ENCODE assay signal across 8 mouse cellular contexts in the genomic region with DNA sequence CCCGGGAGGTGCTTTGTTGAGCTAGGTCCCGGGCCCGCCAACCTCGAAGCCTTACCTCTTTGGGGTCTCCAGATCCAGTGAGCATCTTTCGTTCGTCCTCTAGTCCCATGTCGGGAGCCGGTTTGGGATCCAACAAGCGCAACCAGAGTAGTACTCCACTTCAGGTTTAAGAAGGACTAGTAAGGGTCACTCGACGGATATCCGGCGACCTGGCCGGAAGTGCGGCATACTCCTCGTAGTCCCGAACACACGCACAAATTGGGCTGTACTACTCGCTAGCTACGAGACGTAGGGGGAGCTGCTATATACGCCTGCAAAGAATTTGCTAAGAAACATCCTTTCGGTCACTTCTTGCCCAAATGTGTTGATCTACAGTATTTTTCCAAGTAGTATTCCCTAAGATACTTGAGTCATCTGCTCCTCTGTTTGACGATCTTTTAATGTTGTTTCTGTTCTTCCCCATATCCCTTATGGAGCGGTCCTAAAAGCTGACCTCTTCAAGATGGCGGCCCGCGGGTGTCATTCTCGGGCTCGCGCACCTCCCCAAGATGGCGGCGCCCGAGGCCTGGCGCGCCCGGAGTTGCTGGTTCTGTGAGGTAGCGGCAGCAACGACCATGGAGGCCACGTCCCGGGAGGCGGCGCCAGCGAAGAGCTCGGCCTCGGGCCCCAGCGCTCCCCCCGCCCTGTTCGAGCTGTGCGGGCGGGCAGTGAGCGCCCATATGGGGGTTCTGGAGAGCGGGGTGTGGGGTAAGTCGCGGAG. TPM values are rescaled to one million over a fixed set of nuclear protein-coding genes. Genes with fewer than 3 reads are reported as not detected.
A peak's percentile ranks its signal among the peaks of the same experiment; 100 is the strongest.
DNase-seq lines count a peak whose midpoint lies in the region; ATAC-seq and TF ChIP-seq lines count a peak whose summit lies in the region.

A gene (minus strand): TSS at position 211 of the 760 bp plus-strand sequence.
A gene (plus strand): TSS at position 409 of the 760 bp plus-strand sequence.

- H3K9me3 ChIP-seq in E14TG2a.4 (ENCODE audit: low read length), result no peaks in the 10 kb centered on the region
- no peaks in the 10 kb centered on the region for H3K9me3 ChIP-seq in forebrain, embryonic 12.5 days
- H3K9me3 ChIP-seq in heart, postnatal 0 days (replicated peaks; ENCODE audit: control insufficient read depth, low read length), result no peaks in the 10 kb centered on the region
- H3K9me3 ChIP-seq in liver, embryonic 16.5 days (replicated peaks; ENCODE audit: control insufficient read depth, low read length), result no peaks in the 10 kb centered on the region
- no peaks in the 10 kb centered on the region for H3K9me3 ChIP-seq in neural tube, embryonic 13.5 days

- peak within 1 kb of the TSS; percentile 92 for H3K4me2 ChIP-seq in forebrain, embryonic 12.5 days
- peak within 1 kb of the TSS; percentile 85 for H3K4me2 ChIP-seq in heart, postnatal 0 days (ENCODE audit: low read depth, low read length)
- peak within 1 kb of the TSS; percentile 83 for H3K4me2 ChIP-seq in liver, embryonic 16.5 days (ENCODE audit: low read depth, low read length)
- peak within 1 kb of the TSS; percentile 94 for H3K4me2 ChIP-seq in neural tube, embryonic 13.5 days

- peaks cover 54% of the 10 kb centered on the region for H3K4me1 ChIP-seq in E14TG2a.4 (replicated peaks; ENCODE audit: low read depth, low read length)
- peaks cover 32% of the 10 kb centered on the region for H3K4me1 ChIP-seq in forebrain, embryonic 12.5 days
- peaks cover 23% of the 10 kb centered on the region for H3K4me1 ChIP-seq in heart, postnatal 0 days (ENCODE audit: control insufficient read depth, insufficient read depth)
- peaks cover 21% of the 10 kb centered on the region for H3K4me1 ChIP-seq in liver, embryonic 16.5 days (ENCODE audit: control insufficient read depth, low read depth, low read length)
- H3K4me1 ChIP-seq in neural tube, embryonic 13.5 days (replicated peaks), result peaks cover 39% of the 10 kb centered on the region
- H3K4me1 ChIP-seq in testis, adult 2 months (ENCODE audit: control insufficient read depth, insufficient read depth, low read length), result peaks cover 7% of the 10 kb centered on the region

- peak; percentile 88 for TF ChIP-seq EP300 in heart, postnatal 0 days (IDR thresholded peaks at IDR 0.05; ENCODE audit: low read depth)

- H3K27ac ChIP-seq in forebrain, embryonic 12.5 days, result peak within 1 kb of the TSS; percentile 99
- H3K27ac ChIP-seq in heart, postnatal 0 days (ENCODE audit: low read depth), result peak within 1 kb of the TSS; percentile 99
- H3K27ac ChIP-seq in liver, embryonic 16.5 days (ENCODE audit: low read length), result peak within 1 kb of the TSS; percentile 94
- peak within 1 kb of the TSS; percentile 94 for H3K27ac ChIP-seq in neural tube, embryonic 13.5 days (replicated peaks)
- H3K27ac ChIP-seq in testis, adult 2 months (ENCODE audit: control insufficient read depth, insufficient read depth, low read depth, low read length), result peak within 1 kb of the TSS; percentile 97

- peak within 1 kb of the TSS; percentile 98 for H3K9ac ChIP-seq in forebrain, embryonic 12.5 days
- H3K9ac ChIP-seq in heart, postnatal 0 days (replicated peaks; ENCODE audit: low read depth, low read length), result peak within 1 kb of the TSS; percentile 99
- peak within 1 kb of the TSS; percentile 97 for H3K9ac ChIP-seq in liver, embryonic 16.5 days (ENCODE audit: low read depth, low read length)
- H3K9ac ChIP-seq in neural tube, embryonic 13.5 days, result peak within 1 kb of the TSS; percentile 99

- H3K36me3 ChIP-seq in E14TG2a.4 (ENCODE audit: insufficient read depth, low read length), result peaks cover 17% of the 10 kb centered on the region
- H3K36me3 ChIP-seq in forebrain, embryonic 12.5 days (replicated peaks), result peaks cover 14% of the 10 kb centered on the region
- peaks cover 12% of the 10 kb centered on the region for H3K36me3 ChIP-seq in heart, postnatal 0 days (replicated peaks; ENCODE audit: control insufficient read depth, insufficient read depth, low read length)
- peaks cover 5% of the 10 kb centered on the region for H3K36me3 ChIP-seq in liver, embryonic 16.5 days (ENCODE audit: control insufficient read depth, insufficient read depth)
- H3K36me3 ChIP-seq in neural tube, embryonic 13.5 days, result peaks cover 14% of the 10 kb centered on the region
- H3K36me3 ChIP-seq in testis, adult 2 months (ENCODE audit: control insufficient read depth, insufficient read depth, low read length), result no peaks in the 10 kb centered on the region; the same call in 1 of the 2 replicates

- under 1% methylated on average over 55 of the region's 55 CpGs for WGBS in forebrain, embryonic 12.5 days
- WGBS in heart, postnatal 0 days, result under 1% methylated on average over 53 of the region's 55 CpGs
- under 1% methylated on average over 55 of the region's 55 CpGs for WGBS in liver, embryonic 16.5 days (ENCODE audit: insufficient replicate concordance)
- under 1% methylated on average over 55 of the region's 55 CpGs for WGBS in neural tube, embryonic 13.5 days

- TF ChIP-seq CTCF in E14TG2a.4 (conservative IDR thresholded peaks at IDR 0.05; ENCODE audit: low read length), result no peak
- no peak for TF ChIP-seq CTCF in heart, postnatal 0 days (IDR thresholded peaks at IDR 0.05; ENCODE audit: low read depth)
- no peak for TF ChIP-seq CTCF in testis, adult 2 months (IDR thresholded peaks at IDR 0.05; ENCODE audit: control insufficient read depth, insufficient read depth, insufficient replicate concordance, low read depth, low read length)

- peak within 1 kb of the TSS; percentile 94 for H3K4me3 ChIP-seq in E14TG2a.4 (replicated peaks; ENCODE audit: low read length)
- H3K4me3 ChIP-seq in forebrain, embryonic 12.5 days (replicated peaks), result peak within 1 kb of the TSS; percentile 97
- H3K4me3 ChIP-seq in heart, postnatal 0 days (ENCODE audit: low read depth, low read length), result peak within 1 kb of the TSS; percentile 92
- H3K4me3 ChIP-seq in liver, embryonic 16.5 days (ENCODE audit: low read depth, low read length), result peak within 1 kb of the TSS; percentile 96
- peak within 1 kb of the TSS; percentile 94 for H3K4me3 ChIP-seq in neural tube, embryonic 13.5 days
- peak within 1 kb of the TSS; percentile 96 for H3K4me3 ChIP-seq in testis, adult 2 months (ENCODE audit: control insufficient read depth, low read depth, low read length)

- peak; percentile 93 for ATAC-seq in forebrain, embryonic 12.5 days (ENCODE audit: low FRiP score)
- peak; percentile 88 for ATAC-seq in heart, postnatal 0 days (ENCODE audit: insufficient read depth, low read depth)
- ATAC-seq in liver, embryonic 16.5 days (ENCODE audit: low read depth), result peak; percentile 89
- ATAC-seq in neural tube, embryonic 13.5 days (ENCODE audit: low read depth), result peak; percentile 95

- H3K27me3 ChIP-seq in E14TG2a.4 (ENCODE audit: insufficient read depth, low read length), result peaks cover 18% of the 10 kb centered on the region
- no peaks in the 10 kb centered on the region for H3K27me3 ChIP-seq in forebrain, embryonic 12.5 days
- no peaks in the 10 kb centered on the region for H3K27me3 ChIP-seq in heart, postnatal 0 days (ENCODE audit: control insufficient read depth, insufficient read depth, low read length)
- H3K27me3 ChIP-seq in liver, embryonic 16.5 days (ENCODE audit: control insufficient read depth, insufficient read depth, low read depth, low read length), result no peaks in the 10 kb centered on the region
- H3K27me3 ChIP-seq in neural tube, embryonic 13.5 days, result no peaks in the 10 kb centered on the region
- no peaks in the 10 kb centered on the region for H3K27me3 ChIP-seq in testis, adult 2 months (ENCODE audit: control insufficient read depth, insufficient read depth, low read length)

- DNase-seq in c-Kit-positive CD71-positive TER-119-positive erythroid progenitor cells, embryonic 14.5 days (ENCODE audit: low spot score), result peak; percentile 98
- DNase-seq in heart, postnatal 0 days (ENCODE audit: low spot score), result peak; percentile 94
- DNase-seq in kidney, postnatal 4 days, result peak; percentile 96 to 97

- TF ChIP-seq POLR2A in testis, adult 2 months (IDR thresholded peaks at IDR 0.05; ENCODE audit: control insufficient read depth, low read depth, low read length), result peak; percentile 86

RNA-seq across cellular contexts. Expression of the first gene that starts in this region (rescaled TPM):
- polyA plus RNA-seq in forebrain, embryonic 12.5 days (2016; fragmentation: Nextera tagmentation; extraction: Ambion mirVana), result 377 and 389 TPM in 2 replicates
- 1,024 and 1,032 TPM in 2 replicates for total RNA-seq in heart, postnatal 0 days (2014; rRNA removed; ENCODE audit: low replicate concordance)
- polyA plus RNA-seq in heart, postnatal 0 days (2015; fragmentation: Nextera tagmentation; extraction: Ambion mirVana), result 2,231 and 2,302 TPM in 2 replicates
- polyA plus RNA-seq in liver, embryonic 16.5 days (2015; fragmentation: Nextera tagmentation; extraction: Ambion mirVana), result 296 and 326 TPM in 2 replicates
- polyA plus RNA-seq in neural tube, embryonic 13.5 days (2015; fragmentation: Nextera tagmentation; extraction: Ambion mirVana), result 484 and 500 TPM in 2 replicates
- 108 and 112 TPM in 2 replicates for polyA plus RNA-seq in testis, adult 2 months (2012; rRNA removed)

RNA-seq across cellular contexts. Expression of the second gene that starts in this region (rescaled TPM):
- polyA plus RNA-seq in forebrain, embryonic 12.5 days (2016; fragmentation: Nextera tagmentation; extraction: Ambion mirVana), result 62.0 and 64.2 TPM in 2 replicates
- 69.4 and 85.5 TPM in 2 replicates for total RNA-seq in heart, postnatal 0 days (2014; rRNA removed; ENCODE audit: low replicate concordance)
- 32.2 and 35.9 TPM in 2 replicates for polyA plus RNA-seq in heart, postnatal 0 days (2015; fragmentation: Nextera tagmentation; extraction: Ambion mirVana)
- polyA plus RNA-seq in liver, embryonic 16.5 days (2015; fragmentation: Nextera tagmentation; extraction: Ambion mirVana), result 24.3 and 26.1 TPM in 2 replicates
- polyA plus RNA-seq in neural tube, embryonic 13.5 days (2015; fragmentation: Nextera tagmentation; extraction: Ambion mirVana), result 70.9 and 72.9 TPM in 2 replicates
- polyA plus RNA-seq in testis, adult 2 months (2012; rRNA removed), result 122 and 128 TPM in 2 replicates

Comparison
In these comparisons a context has a peak if more than half of its experiments do, and no peak if none do; other contexts are left out.
1. Peak in every context shown above with its lines: DNase-seq, ATAC-seq, H3K4me3 ChIP-seq and H3K27ac ChIP-seq.